Mouse (Mus musculus) inflammation-experienced regulatory T-cells (primary cell): ENCODE results near the gene Col9a3. TPM values are rescaled to one million over a fixed set of nuclear protein-coding genes. Genes with fewer than 3 reads are reported as not detected.

Experiments used
- polyA plus RNA-seq, 2 experiments: library from polyadenylated mRNA; unstranded; fragments of 100-300 nt; shearing (Covaris generic); gene quantifications; one replicate each; pipeline ENCODE4 v1.2.1; 2017

Gene Col9a3
- polyA plus RNA-seq: 1 to 10 TPM; 1.3 to 2.4 TPM

GRCm38 (mm10) chr2:180597490-180597889 lies at the start of gene Col9a3:
Gene Col9a3 (plus strand): TSS chr2:180597790.

GRCm38 (mm10) chr2:180581002-180581401 lies 16.6 kb upstream of the Col9a3 start, which contains the start of gene Mrgbp:
Gene Mrgbp (plus strand): TSS chr2:180581304.

GRCm38 (mm10) chr2:180589123-180589831 lies 8.3 kb upstream of the Col9a3 start, which contains the start of gene Ogfr:
Gene Ogfr (plus strand): TSS chr2:180589245.

GRCm38 (mm10) chr2:180642555-180643260 lies 45.1 kb downstream of the Col9a3 start, which contains the start of gene Tcfl5:
Gene Tcfl5 (minus strand): TSS chr2:180642708.

Other genes starting within 250 kb of the Col9a3 start
- 1 to 10 TPM; 1.6 to 3.7 TPM for gene Slco4a1, start 141.5 kb upstream of the Col9a3 start, polyA plus RNA-seq
- under 1 TPM; 0.10 to 0.54 TPM for gene Ntsr1, start 97.8 kb upstream of the Col9a3 start, polyA plus RNA-seq
- gene Mrgbp, start 16.5 kb upstream of the Col9a3 start, polyA plus RNA-seq: 10 to 100 TPM; 47.8 to 60.1 TPM
- gene Ogfr, start 8.5 kb upstream of the Col9a3 start, polyA plus RNA-seq: 10 to 100 TPM; 67.5 to 71.5 TPM
- 1 to 10 TPM in 1 of 2 experiments, under 1 TPM in 1; 0.33 to 1.7 TPM for gene Tcfl5, start 44.9 kb downstream of the Col9a3 start, polyA plus RNA-seq
- 10 to 100 TPM; 42.4 to 53.5 TPM for gene Dido1, start 112.2 kb downstream of the Col9a3 start, polyA plus RNA-seq
- gene Gid8, start 112.3 kb downstream of the Col9a3 start, polyA plus RNA-seq: 10 to 100 TPM; 35.0 to 42.6 TPM
- 10 to 100 TPM; 58.6 to 61.1 TPM for gene Slc17a9, start 127.5 kb downstream of the Col9a3 start, polyA plus RNA-seq
- gene Bhlhe23, start 179.1 kb downstream of the Col9a3 start, polyA plus RNA-seq: under 1 TPM; 0.30 to 0.75 TPM